Mouse (Mus musculus) neural tube, embryonic 15.5 days (tissue): ENCODE data around the gene Arhgap17. TPM values are rescaled to one million over a fixed set of nuclear protein-coding genes. Genes with fewer than 3 reads are reported as not detected.

Experiments used
- ATAC-seq: fragments of 200-750 bp; cut with Nextera tagmentation; 2 replicates; pipeline ENCODE4 v1.8.0; 2017; ENCODE audit warnings: mild to moderate bottlenecking, moderate TSS enrichment, moderate library complexity; ENCODE audit not compliant: low FRiP score
- H3K27ac ChIP-seq: fragments of 300-500 bp; sonication (generic); replicated peaks from 2 replicates; pipeline ENCODE4 v1.5.1; 2015; ENCODE audit warnings: mild to moderate bottlenecking, inconsistent platforms
- H3K27me3 ChIP-seq: fragments of 300-500 bp; sonication (generic); replicated peaks from 2 replicates; pipeline ENCODE4 v1.6.1; 2015; ENCODE audit warnings: inconsistent platforms
- H3K36me3 ChIP-seq: fragments of 300-500 bp; sonication (generic); 2 replicates; pipeline ENCODE4 v1.6.1; 2015; ENCODE audit warnings: inconsistent platforms
- H3K4me1 ChIP-seq: fragments of 300-500 bp; sonication (generic); 2 replicates; pipeline ENCODE4 v1.6.1; 2015; ENCODE audit warnings: inconsistent platforms
- H3K4me2 ChIP-seq: fragments of 300-500 bp; sonication (generic); 2 replicates; pipeline ENCODE4 v1.6.1; 2015; ENCODE audit warnings: inconsistent platforms, mild to moderate bottlenecking, moderate library complexity
- H3K4me3 ChIP-seq: fragments of 300-500 bp; sonication (generic); replicated peaks from 2 replicates; pipeline ENCODE4 v1.5.1; 2015; ENCODE audit warnings: mild to moderate bottlenecking, inconsistent platforms
- H3K9ac ChIP-seq: fragments of 300-500 bp; sonication (generic); replicated peaks from 2 replicates; pipeline ENCODE4 v1.6.1; 2015; ENCODE audit warnings: mild to moderate bottlenecking, inconsistent platforms
- H3K9me3 ChIP-seq: fragments of 300-500 bp; sonication (generic); replicated peaks from 2 replicates; pipeline ENCODE4 v1.6.1; 2016; ENCODE audit warnings: inconsistent platforms
- WGBS: fragments of 180-500 bp; shearing (Covaris S2); methylation state at CpG from one replicate; pipeline ENCODE4 v1.1.7; 2015; ENCODE audit warnings: mixed read lengths; 5-methylcytosine and 5-hydroxymethylcytosine counted together
- polyA plus RNA-seq: library from polyadenylated mRNA; unstranded; fragments of >200 nt; fragmentation: Nextera tagmentation; extraction: Ambion mirVana; gene quantifications from 2 replicates; pipeline ENCODE4 v1.2.1, GENCODE M21; 2015

Gene Arhgap17
- polyA plus RNA-seq, 1 experiment from 2014 or later: 8.7 TPM

DNA sequence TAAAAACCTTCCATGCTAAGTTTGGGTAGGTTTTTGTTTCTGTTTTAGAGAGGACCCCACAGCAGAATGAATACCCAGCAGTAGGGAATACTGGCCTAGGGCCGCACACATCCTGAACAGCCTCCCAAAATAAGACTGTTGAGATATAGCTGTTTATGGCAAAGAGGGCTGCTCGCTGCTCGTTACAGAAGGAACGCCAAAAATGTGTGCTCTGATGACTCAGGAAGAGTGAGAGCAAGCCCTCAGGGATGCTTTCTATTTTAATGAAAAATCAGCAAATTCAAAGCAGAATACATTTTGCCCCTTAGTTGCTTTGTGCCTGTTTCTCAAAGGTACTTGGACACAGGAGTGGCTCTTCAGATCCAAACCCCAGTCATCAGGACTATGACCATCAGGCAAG lies 41.8 kb downstream of the Arhgap17 start:
- H3K9ac ChIP-seq: no peak overlapping the region
- 80% methylated on average over 4 of the region's 4 CpGs for WGBS
- H3K27ac ChIP-seq: no peak overlapping the region
- no peak overlapping the region for H3K4me2 ChIP-seq
- no peaks in the 10 kb centered on the region for H3K27me3 ChIP-seq
- peaks cover 20% of the 10 kb centered on the region for H3K36me3 ChIP-seq
- no peak overlapping the region for H3K4me3 ChIP-seq
- ATAC-seq: no peak
- H3K9me3 ChIP-seq: no peaks in the 10 kb centered on the region
- H3K4me1 ChIP-seq: no peaks in the 10 kb centered on the region

DNA sequence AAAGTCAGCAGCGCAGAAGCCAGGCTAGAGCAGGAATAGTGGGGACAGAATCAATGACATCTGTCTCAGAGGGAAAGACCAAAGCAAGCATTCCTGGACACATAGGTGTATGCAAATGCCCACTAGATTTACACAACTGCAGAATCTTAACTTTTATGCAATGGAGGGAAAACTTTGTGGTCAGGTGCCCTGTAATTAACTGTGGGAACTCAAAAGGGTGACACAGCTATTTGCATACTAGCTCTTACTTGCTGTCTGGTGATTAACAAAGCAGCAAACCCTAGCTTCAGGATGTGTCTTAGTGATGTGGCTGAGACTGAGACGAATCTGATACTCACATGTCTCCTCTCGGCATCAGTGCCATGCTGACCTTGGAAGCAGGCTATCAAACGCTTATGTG lies 42.8 kb downstream of the Arhgap17 start:
- Histone ChIP-seq H3K4me1 (no peaks in the 10 kb centered on the region), H3K4me3 (no peak overlapping the region), H3K4me2 (no peak overlapping the region), H3K27ac (no peak overlapping the region), H3K9ac (no peak overlapping the region), H3K27me3 (no peaks in the 10 kb centered on the region), H3K36me3 (peaks cover 28% of the 10 kb centered on the region), H3K9me3 (no peaks in the 10 kb centered on the region)
- no peak for ATAC-seq
- 83% methylated on average over 4 of the region's 4 CpGs for WGBS

DNA sequence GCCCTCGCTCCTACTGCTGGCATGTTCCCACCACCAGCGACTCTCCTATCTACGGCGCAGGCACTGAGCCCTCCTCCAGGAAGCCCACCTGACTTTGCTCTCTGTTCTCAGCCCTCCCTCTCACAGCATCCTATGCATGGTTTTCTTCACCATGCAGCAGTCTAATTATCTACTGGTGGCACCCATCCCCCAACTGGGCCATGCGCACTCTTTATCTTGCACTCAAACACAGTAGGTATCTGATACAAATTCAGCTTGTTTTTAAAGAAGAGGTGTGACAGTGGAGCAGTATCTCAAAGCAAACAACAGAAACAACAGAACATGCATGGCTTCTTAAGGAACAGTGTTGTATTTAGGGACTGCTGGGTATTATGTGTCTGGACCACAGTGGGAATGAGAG lies 43.7 kb downstream of the Arhgap17 start:
- H3K36me3 ChIP-seq: peaks cover 36% of the 10 kb centered on the region
- 94% methylated on average over 5 of the region's 5 CpGs for WGBS
- no peak overlapping the region for H3K9ac ChIP-seq
- no peak overlapping the region for H3K4me2 ChIP-seq
- H3K4me3 ChIP-seq: no peak overlapping the region
- no peak overlapping the region for H3K27ac ChIP-seq
- H3K4me1 ChIP-seq: no peaks in the 10 kb centered on the region
- H3K9me3 ChIP-seq: no peaks in the 10 kb centered on the region
- H3K27me3 ChIP-seq: no peaks in the 10 kb centered on the region
- no peak for ATAC-seq

DNA sequence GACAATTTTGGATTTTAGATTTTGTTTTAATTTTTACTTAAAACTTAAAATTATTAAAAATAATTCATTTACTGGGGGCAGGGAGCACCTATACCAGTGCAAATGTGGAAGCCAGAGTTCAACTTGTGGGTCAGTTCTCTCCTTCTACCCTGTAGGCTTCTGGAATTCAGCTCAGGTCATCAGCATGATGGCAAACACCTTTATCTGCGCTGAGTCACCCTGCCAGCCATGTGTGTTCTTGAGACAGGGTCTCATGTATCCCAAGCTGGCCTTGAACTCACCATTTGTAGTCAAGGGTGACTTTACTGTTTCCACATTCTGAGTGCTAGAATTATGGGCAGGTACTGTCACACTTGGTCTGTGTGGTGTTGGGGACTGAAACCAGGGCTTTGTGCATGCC lies 45.6 kb downstream of the Arhgap17 start:
- peaks cover 43% of the 10 kb centered on the region for H3K36me3 ChIP-seq
- ATAC-seq: no peak
- WGBS: 88% methylated on average over 1 of the region's 1 CpGs

DNA sequence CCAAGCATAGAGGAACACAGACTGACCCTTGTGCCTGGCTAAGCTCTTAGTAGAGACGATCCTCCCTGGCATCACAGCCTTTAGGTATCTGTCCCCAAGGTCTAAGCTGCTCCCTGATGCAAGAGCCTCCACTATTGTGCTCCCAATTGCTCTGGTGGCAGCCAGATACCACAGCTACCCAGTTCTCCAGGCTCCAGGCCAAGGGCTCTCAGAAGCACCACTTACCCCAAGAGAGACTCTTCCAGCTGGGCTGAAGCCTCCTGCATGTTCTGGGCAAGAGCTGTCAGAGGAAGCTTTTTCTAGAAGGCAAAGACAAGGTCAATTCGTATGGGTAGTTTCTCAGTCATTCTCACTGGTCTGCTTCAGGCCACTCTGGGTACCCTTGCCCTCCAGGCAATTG lies 46.3 kb downstream of the Arhgap17 start:
- H3K4me1 ChIP-seq: no peaks in the 10 kb centered on the region
- no peak overlapping the region for H3K9ac ChIP-seq
- 86% methylated on average over 2 of the region's 2 CpGs for WGBS
- ATAC-seq: no peak
- no peaks in the 10 kb centered on the region for H3K9me3 ChIP-seq
- peaks cover 50% of the 10 kb centered on the region for H3K36me3 ChIP-seq
- no peak overlapping the region for H3K27ac ChIP-seq
- H3K4me3 ChIP-seq: no peak overlapping the region
- no peak overlapping the region for H3K4me2 ChIP-seq
- H3K27me3 ChIP-seq: no peaks in the 10 kb centered on the region

More for the DNA sequence above, 45.6 kb downstream of the Arhgap17 start:
- H3K27me3 ChIP-seq: no peaks in the 10 kb centered on the region
- H3K9ac ChIP-seq: no peak overlapping the region
- H3K9me3 ChIP-seq: no peaks in the 10 kb centered on the region
- H3K4me1 ChIP-seq: no peaks in the 10 kb centered on the region
- H3K4me3 ChIP-seq: no peak overlapping the region
- H3K27ac ChIP-seq: no peak overlapping the region
- H3K4me2 ChIP-seq: no peak overlapping the region

DNA sequence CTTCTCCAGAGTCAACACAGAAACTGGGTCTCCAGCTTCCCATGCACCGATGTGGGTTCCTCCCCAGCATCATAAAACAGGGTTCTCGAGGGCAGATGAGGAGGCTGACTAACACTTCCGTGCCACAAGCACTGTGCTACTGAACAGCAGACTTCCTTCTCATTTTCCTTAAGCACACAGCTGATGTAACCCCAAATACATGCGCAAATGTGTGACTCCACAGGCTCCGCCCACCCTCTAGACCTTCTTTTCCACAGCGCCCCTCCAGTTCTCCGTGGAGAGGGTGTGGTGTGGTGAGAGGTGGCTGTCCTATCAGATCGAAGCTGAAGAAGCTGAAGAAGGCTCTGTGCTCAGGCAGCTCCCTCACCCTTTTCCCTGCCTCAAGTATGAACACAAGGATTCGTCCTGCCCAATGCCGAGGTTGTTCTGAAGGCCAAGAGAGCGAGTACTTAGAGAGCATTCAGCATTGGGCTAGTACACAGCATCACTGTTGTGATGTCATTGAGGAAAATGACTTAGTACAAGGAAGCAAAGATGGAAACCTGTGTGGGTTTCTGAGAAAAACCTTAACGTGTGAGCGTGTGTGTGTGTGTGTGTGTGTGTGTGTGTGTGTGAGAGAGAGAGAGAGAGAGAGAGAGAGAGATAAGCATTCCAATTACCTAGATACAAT lies 47.1 kb downstream of the Arhgap17 start:
- no peak overlapping the region for H3K4me2 ChIP-seq
- H3K36me3 ChIP-seq: peaks cover 53% of the 10 kb centered on the region
- 90% methylated on average over 13 of the region's 13 CpGs for WGBS

DNA sequence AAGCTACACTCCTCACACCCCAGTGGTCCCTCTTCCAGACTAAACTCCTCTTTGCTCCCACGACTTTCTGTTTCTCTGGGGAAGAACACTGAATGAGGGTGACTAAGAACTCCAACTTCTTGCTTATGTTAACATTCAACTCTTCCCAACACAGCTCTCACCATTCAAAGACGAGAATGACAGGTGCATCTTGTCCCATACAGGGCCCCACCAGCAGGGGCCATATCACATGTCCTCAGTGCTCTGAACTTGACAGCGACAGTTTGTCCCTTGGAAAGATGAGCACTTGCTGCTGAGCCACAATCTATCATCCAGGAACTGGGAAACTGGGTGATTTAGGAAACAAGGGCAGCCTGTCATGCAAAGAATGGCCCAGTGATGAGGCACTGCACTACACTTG lies 57.0 kb downstream of the Arhgap17 start:
- Histone ChIP-seq H3K4me2 (no peak overlapping the region), H3K9me3 (no peaks in the 10 kb centered on the region), H3K9ac (no peak overlapping the region), H3K36me3 (peaks cover 45% of the 10 kb centered on the region), H3K27ac (no peak overlapping the region), H3K4me3 (no peak overlapping the region), H3K27me3 (no peaks in the 10 kb centered on the region), H3K4me1 (no peaks in the 10 kb centered on the region)
- ATAC-seq: no peak
- 87% methylated on average over 3 of the region's 3 CpGs for WGBS

More for the DNA sequence above, 47.1 kb downstream of the Arhgap17 start:
- H3K4me3 ChIP-seq: no peak overlapping the region
- H3K27ac ChIP-seq: no peak overlapping the region
- no peaks in the 10 kb centered on the region for H3K4me1 ChIP-seq
- no peak overlapping the region for H3K9ac ChIP-seq
- no peaks in the 10 kb centered on the region for H3K27me3 ChIP-seq
- H3K9me3 ChIP-seq: no peaks in the 10 kb centered on the region
- ATAC-seq: no peak

DNA sequence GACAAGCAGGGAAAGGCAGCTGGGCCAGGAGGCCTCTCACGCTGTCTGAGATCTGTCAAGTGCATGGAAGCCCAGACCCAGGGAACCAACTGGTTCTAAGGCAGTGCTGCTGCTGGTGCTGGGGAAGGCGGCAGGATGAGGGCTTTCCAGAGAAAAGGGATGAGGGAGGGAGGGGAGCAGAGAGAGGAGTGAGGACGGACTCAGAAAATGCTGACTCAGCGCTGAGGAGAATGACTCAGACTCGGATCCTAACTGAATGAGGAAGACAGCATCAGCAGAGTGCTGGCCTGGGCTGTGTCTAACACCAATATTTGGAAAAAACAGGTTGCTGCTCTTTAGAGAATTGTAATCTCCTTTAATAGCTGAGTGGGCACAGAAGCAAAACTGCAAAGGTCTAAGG lies 57.9 kb downstream of the Arhgap17 start:
- Histone ChIP-seq H3K27me3 (no peaks in the 10 kb centered on the region), H3K4me1 (no peaks in the 10 kb centered on the region), H3K9ac (no peak overlapping the region), H3K27ac (no peak overlapping the region), H3K4me2 (no peak overlapping the region), H3K9me3 (no peaks in the 10 kb centered on the region), H3K4me3 (no peak overlapping the region), H3K36me3 (peaks cover 50% of the 10 kb centered on the region)
- ATAC-seq: no peak
- 75% methylated on average over 5 of the region's 5 CpGs for WGBS

DNA sequence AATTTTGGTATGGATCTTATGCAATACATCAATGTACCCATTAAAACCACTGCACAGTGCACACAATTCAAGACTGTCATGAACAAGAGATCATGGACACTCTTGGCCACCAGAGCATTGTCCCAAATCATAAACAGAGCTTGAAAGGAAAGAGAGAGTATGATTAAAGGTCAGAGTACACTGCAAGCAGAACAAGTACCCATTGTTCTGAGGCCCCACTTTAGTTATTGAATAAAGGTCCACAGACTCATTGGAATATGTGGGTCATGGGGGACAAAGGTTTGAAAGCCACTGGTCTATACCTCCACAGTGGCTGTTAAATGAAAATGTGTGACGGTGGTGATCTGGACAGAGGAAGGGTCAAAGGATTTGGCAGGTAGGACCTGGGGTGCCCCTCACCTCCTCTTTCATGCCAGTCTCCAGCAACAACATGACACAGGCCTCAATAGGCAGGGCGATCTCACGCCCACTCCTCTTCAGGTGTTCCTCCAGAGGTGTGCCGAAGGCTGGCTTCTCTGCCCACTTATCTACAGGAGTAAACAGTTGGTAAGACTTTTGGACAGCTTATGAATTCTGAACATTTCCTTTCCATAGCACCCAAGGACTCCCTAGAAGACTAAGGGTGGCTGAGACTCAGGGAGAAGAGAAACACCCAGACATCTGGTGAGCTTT lies 61.7 kb downstream of the Arhgap17 start:
- Histone ChIP-seq H3K4me1 (no peaks in the 10 kb centered on the region), H3K9me3 (no peaks in the 10 kb centered on the region), H3K27ac (no peak overlapping the region), H3K36me3 (peaks cover 68% of the 10 kb centered on the region), H3K27me3 (no peaks in the 10 kb centered on the region), H3K4me2 (no peak overlapping the region), H3K4me3 (no peak overlapping the region), H3K9ac (no peak overlapping the region)
- ATAC-seq: no peak
- 97% methylated on average over 4 of the region's 4 CpGs for WGBS

DNA sequence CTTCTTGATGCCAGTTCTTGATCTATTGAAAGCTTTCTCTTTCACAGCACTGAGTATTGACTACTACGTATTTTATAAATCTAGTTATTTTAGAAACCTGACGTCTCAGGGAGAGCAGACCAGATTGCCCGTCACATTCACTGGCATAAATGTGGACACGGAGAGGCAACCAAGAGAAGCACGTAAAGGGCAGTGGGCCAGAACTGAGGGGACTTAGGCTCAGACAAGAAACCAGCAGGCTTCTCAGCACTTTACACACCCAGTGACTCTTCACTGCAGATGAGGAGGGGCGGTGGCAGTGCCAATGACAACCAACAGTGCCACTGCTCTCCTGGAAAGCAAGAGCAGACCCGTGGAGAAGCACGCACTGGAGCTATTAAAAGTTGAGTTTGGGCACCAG lies 62.5 kb downstream of the Arhgap17 start:
- Histone ChIP-seq H3K4me3 (no peak overlapping the region), H3K4me1 (no peaks in the 10 kb centered on the region), H3K9ac (no peak overlapping the region), H3K9me3 (no peaks in the 10 kb centered on the region), H3K27me3 (no peaks in the 10 kb centered on the region), H3K27ac (no peak overlapping the region), H3K36me3 (peaks cover 66% of the 10 kb centered on the region), H3K4me2 (no peak overlapping the region)
- no peak for ATAC-seq
- WGBS: 94% methylated on average over 8 of the region's 8 CpGs

DNA sequence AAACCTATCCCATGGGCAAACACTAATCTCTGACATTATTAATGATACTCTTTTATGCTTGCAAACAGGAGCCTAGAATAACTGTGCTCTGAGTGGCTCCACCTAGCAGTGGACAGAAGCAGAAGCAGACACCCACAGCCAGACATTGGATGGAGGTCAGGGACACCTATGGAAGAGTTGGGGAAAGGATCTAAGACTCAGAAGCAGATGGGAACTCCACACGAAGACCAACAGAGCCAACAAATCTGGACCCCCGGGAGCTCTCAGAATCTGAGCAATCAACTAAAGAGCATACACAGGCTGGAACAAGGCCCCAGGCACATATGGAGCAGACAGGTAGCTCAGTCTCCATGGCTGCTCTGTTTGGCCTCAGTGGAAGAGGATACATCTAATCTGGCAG lies 64.3 kb downstream of the Arhgap17 start:
- Histone ChIP-seq H3K4me1 (no peaks in the 10 kb centered on the region), H3K27ac (no peak overlapping the region), H3K9me3 (no peaks in the 10 kb centered on the region), H3K4me2 (no peak overlapping the region), H3K9ac (no peak overlapping the region), H3K27me3 (no peaks in the 10 kb centered on the region), H3K4me3 (no peak overlapping the region), H3K36me3 (peaks cover 57% of the 10 kb centered on the region)
- ATAC-seq: no peak
- 91% methylated on average over 2 of the region's 2 CpGs for WGBS

DNA sequence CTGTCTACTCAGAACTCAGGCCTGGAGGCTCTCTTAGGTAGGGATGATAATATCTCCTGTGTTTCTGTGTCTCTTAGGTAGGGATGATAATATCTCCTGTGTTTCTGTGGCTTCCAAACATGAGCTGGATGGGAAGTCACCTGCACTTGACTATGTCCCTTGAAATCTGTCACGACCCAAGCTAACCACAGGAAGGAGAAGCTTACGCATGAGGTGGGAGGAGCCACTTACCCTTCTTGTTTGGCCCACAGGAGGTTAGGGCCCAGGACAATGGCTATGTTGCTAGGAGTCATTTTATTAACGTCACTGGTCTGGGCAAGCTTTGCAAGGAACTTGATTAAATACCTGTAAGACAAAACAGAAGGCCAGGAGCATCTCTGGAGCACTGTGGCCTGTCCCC lies 69.5 kb downstream of the Arhgap17 start:
- no peak overlapping the region for H3K4me2 ChIP-seq
- H3K36me3 ChIP-seq: peaks cover 59% of the 10 kb centered on the region
- WGBS: 57% methylated on average over 3 of the region's 3 CpGs
- H3K4me3 ChIP-seq: no peak overlapping the region
- ATAC-seq: no peak
- no peaks in the 10 kb centered on the region for H3K9me3 ChIP-seq
- H3K27ac ChIP-seq: no peak overlapping the region
- H3K9ac ChIP-seq: no peak overlapping the region
- no peaks in the 10 kb centered on the region for H3K27me3 ChIP-seq
- no peaks in the 10 kb centered on the region for H3K4me1 ChIP-seq
